Mouse (Mus musculus) heart, embryonic 16.5 days (tissue): ENCODE results near the gene Lmod2. TPM values are rescaled to one million over a fixed set of nuclear protein-coding genes. Genes with fewer than 3 reads are reported as not detected.
A peak's percentile ranks its signal among the peaks of the same experiment; 100 is the strongest.

Experiments
- ATAC-seq: fragments of 200-750 bp; cut with Nextera tagmentation; replicated peaks from 2 replicates; pipeline ENCODE4 v1.8.0; 2017; ENCODE audit warnings: moderate number of reproducible peaks; ENCODE audit not compliant: insufficient read depth, low FRiP score; ENCODE audit errors: extremely low read depth
- H3K27ac ChIP-seq: fragments of 300-500 bp; sonication (generic); 2 replicates; pipeline ENCODE4 v1.5.1; 2014; ENCODE audit warnings: mild to moderate bottlenecking, low read length, control low read depth, moderate library complexity
- H3K27me3 ChIP-seq: fragments of 300-500 bp; sonication (generic); 2 replicates; pipeline ENCODE4 v1.6.1; 2014; ENCODE audit warnings: low read length, mixed read lengths; ENCODE audit not compliant: control insufficient read depth, insufficient read depth
- H3K36me3 ChIP-seq: fragments of 300-500 bp; sonication (generic); 2 replicates; pipeline ENCODE4 v1.6.1; 2014; ENCODE audit not compliant: control insufficient read depth, insufficient read depth
- H3K4me1 ChIP-seq: fragments of 300-500 bp; sonication (generic); 2 replicates; pipeline ENCODE4 v1.6.1; 2014; ENCODE audit warnings: low read length, mixed read lengths; ENCODE audit not compliant: control insufficient read depth, insufficient read depth
- H3K4me2 ChIP-seq: fragments of 300-500 bp; sonication (generic); 2 replicates; pipeline ENCODE4 v1.6.1; 2014; ENCODE audit warnings: low read depth, mild to moderate bottlenecking, control low read depth, low read length
- H3K4me3 ChIP-seq: fragments of 300-500 bp; sonication (generic); 2 replicates; pipeline ENCODE4 v1.5.1; 2014; ENCODE audit warnings: mild to moderate bottlenecking, control low read depth, low read length
- H3K9ac ChIP-seq: fragments of 300-500 bp; sonication (generic); 2 replicates; pipeline ENCODE4 v1.6.1; 2014; ENCODE audit warnings: low read length, control low read depth
- H3K9me3 ChIP-seq: fragments of 300-500 bp; sonication (generic); replicated peaks from 2 replicates; pipeline ENCODE4 v1.6.1; 2016; ENCODE audit warnings: low read length; ENCODE audit not compliant: control insufficient read depth
- WGBS: fragments of 180-500 bp; shearing (Covaris S2); extraction: QIAGEN DNeasy Blood & Tissue Kit; methylation state at CpG from one replicate; pipeline ENCODE4 v1.1.7; 2014; 5-methylcytosine and 5-hydroxymethylcytosine counted together
- polyA plus RNA-seq: library from polyadenylated mRNA; unstranded; fragments of >200 nt; fragmentation: Nextera tagmentation; extraction: Ambion mirVana; gene quantifications from 2 replicates; pipeline ENCODE4 v1.2.1, GENCODE M21; 2015

The Lmod2 gene
- polyA plus RNA-seq, 1 experiment from 2014 or later = 52.6 TPM

GRCm38 (mm10) chr6:24606512-24606911, 8.9 kb downstream of the Lmod2 start:
- no peaks in the 10 kb centered on the region for H3K9me3 ChIP-seq

GRCm38 (mm10) chr6:24607531-24607930, 10.0 kb downstream of the Lmod2 start:
- Histone ChIP-seq H3K36me3 (peaks cover 27% of the 10 kb centered on the region), H3K27ac (no peak overlapping the region)

More at GRCm38 (mm10) chr6:24606512-24606911, 8.9 kb downstream of the Lmod2 start:
- no peak overlapping the region for H3K9ac ChIP-seq
- no peak overlapping the region for H3K4me3 ChIP-seq
- H3K36me3 ChIP-seq = peaks cover 27% of the 10 kb centered on the region
- no peak for ATAC-seq
- H3K27me3 ChIP-seq = no peaks in the 10 kb centered on the region
- no peak overlapping the region for H3K27ac ChIP-seq
- H3K4me2 ChIP-seq = no peak overlapping the region
- peaks cover 29% of the 10 kb centered on the region for H3K4me1 ChIP-seq
- 61% methylated on average over 10 of the region's 10 CpGs for WGBS

DNA sequence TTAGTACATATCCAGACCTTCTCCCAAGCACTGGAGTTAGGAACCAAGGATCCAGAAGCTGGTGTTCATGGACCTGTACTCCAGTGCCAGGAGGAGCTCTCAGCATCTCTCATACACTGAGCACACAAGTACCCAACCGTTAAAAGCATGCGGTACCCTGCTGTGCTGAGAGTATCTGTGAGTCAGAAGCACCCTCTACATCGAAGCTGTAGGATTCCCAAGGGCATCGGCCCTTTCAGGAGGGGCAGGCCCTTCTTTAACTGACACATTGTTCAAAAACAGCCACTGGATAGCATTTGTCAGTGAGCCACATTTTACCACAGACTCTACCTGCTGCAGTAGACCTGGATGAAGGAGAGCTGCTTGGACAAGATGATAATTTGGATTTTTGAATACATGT, 10.6 kb downstream of the Lmod2 start:
- Histone ChIP-seq H3K4me1 (peaks cover 27% of the 10 kb centered on the region), H3K9me3 (no peaks in the 10 kb centered on the region), H3K36me3 (peaks cover 25% of the 10 kb centered on the region), H3K4me3 (no peak overlapping the region), H3K9ac (no peak overlapping the region), H3K4me2 (no peak overlapping the region), H3K27ac (no peak overlapping the region), H3K27me3 (no peaks in the 10 kb centered on the region)
- no peak for ATAC-seq
- 42% methylated on average over 4 of the region's 4 CpGs for WGBS

More at GRCm38 (mm10) chr6:24607531-24607930, 10.0 kb downstream of the Lmod2 start:
- no peaks in the 10 kb centered on the region for H3K27me3 ChIP-seq
- H3K4me2 ChIP-seq = no peak overlapping the region
- no peak for ATAC-seq
- no peak overlapping the region for H3K4me3 ChIP-seq
- 68% methylated on average over 15 of the region's 15 CpGs for WGBS
- H3K4me1 ChIP-seq = peaks cover 26% of the 10 kb centered on the region
- H3K9me3 ChIP-seq = no peaks in the 10 kb centered on the region
- no peak overlapping the region; the same call in 1 of the 2 replicates for H3K9ac ChIP-seq

DNA sequence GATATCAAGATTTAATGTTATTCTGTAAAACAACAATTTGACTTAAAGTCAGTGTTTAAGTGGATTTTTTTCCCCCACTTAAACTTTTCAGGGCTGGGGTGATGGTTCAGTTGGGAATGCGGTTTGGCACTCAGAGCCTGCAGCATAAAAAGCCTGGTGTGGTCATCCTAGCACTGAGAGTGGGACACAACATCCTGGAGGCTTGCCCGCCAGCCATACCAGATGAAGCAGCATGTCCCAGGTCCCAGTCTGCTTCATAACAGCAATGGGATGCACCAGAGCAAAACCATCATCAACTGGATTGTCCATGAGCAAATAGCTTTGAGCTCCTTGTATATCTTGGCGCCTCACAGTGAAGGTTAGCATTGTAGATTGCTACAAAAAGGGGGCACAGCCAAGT, 11.1 kb downstream of the Lmod2 start:
- Histone ChIP-seq H3K9ac (no peak overlapping the region), H3K4me2 (no peak overlapping the region), H3K27ac (peak overlapping the region; percentile 18; the same call in 1 of the 2 replicates), H3K9me3 (no peaks in the 10 kb centered on the region), H3K36me3 (peaks cover 24% of the 10 kb centered on the region), H3K27me3 (no peaks in the 10 kb centered on the region), H3K4me3 (no peak overlapping the region), H3K4me1 (peaks cover 27% of the 10 kb centered on the region)
- ATAC-seq = no peak
- WGBS = 88% methylated on average over 3 of the region's 3 CpGs

GRCm38 (mm10) chr6:24609531-24609930, 12.0 kb downstream of the Lmod2 start:
- Histone ChIP-seq H3K27me3 (no peaks in the 10 kb centered on the region), H3K9ac (no peak overlapping the region), H3K4me2 (no peak overlapping the region), H3K9me3 (no peaks in the 10 kb centered on the region), H3K4me3 (no peak overlapping the region), H3K27ac (no peak overlapping the region), H3K36me3 (peaks cover 19% of the 10 kb centered on the region), H3K4me1 (peaks cover 27% of the 10 kb centered on the region)
- WGBS = 55% methylated on average over 4 of the region's 4 CpGs
- no peak for ATAC-seq

DNA sequence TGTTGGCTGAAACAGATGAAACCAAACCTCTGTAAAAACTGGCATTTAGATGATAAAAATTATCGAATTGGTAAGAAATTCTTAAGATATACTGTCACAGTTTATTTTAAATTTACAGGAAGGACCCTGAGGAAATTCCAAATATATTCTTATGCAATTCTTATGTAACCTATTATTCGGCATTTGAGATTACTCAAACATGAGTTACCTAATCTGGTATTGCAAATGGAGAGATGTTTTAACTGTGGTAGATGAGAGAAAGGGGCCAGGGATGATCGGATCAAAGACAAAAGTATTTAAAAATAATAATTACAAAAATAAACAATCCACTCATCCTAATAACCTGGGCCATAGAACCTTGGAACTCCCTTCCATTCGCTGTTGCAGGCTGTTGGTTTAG, 12.8 kb downstream of the Lmod2 start:
- Histone ChIP-seq H3K9me3 (no peaks in the 10 kb centered on the region), H3K9ac (no peak overlapping the region), H3K36me3 (peaks cover 23% of the 10 kb centered on the region), H3K4me2 (no peak overlapping the region), H3K27ac (no peak overlapping the region), H3K27me3 (no peaks in the 10 kb centered on the region), H3K4me1 (peaks cover 30% of the 10 kb centered on the region), H3K4me3 (no peak overlapping the region)
- no peak for ATAC-seq
- 87% methylated on average over 4 of the region's 4 CpGs for WGBS

DNA sequence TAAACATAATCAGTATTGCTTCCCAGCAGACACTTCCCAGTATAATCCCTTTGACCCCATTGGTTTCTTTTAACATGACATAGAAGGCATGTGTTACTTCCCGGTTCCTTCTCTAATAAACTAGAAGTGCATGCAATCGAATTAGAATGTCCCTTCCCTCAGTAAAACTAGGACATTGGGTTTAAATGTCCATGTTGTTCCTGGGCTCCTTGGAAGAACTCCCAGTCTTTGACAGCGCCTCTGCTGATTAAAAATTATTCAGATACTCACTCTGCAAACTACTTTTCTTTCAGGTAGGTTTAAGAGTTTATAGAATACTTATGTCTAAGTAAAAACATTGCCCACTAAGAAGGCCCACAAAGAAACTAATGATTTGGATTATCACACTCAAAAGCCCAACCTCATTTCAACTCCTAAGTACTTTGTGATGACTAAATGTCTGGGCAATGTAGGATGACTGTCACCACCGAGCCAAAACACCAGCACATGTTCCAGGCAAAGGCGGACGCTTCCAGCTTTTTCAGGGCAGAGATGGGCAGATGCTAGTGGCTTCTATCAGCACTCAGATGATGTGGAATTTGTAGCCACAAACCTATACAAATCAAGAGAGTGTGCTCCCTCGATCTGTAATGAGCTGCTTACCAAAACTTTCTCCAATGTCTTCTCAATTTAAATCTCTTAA, 14.7 kb downstream of the Lmod2 start:
- Histone ChIP-seq H3K27me3 (no peaks in the 10 kb centered on the region), H3K27ac (peak overlapping the region; percentile 56), H3K4me3 (no peak overlapping the region), H3K4me2 (no peak overlapping the region), H3K36me3 (peaks cover 30% of the 10 kb centered on the region), H3K4me1 (peaks cover 25% of the 10 kb centered on the region), H3K9ac (no peak overlapping the region), H3K9me3 (no peaks in the 10 kb centered on the region)
- 50% methylated on average over 7 of the region's 7 CpGs for WGBS
- ATAC-seq = no peak

DNA sequence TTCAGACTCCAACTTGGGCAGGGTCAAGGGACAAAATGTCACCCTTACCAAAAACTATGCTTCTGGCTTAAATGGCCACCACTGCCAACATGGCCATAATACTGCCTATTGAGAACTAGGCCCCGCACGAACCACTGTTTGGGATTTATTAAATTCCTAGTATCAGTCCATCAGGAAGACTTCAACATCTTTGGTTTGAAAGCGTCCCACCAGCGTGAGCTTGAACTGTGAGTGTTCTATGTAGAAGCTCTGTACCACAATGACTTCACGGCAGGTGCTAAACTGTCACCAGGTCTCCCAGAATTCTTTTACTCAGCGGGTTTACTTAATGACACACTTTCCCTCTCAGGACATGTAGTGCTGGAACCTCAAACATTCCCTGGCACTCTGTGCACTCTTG, 15.8 kb downstream of the Lmod2 start:
- 91% methylated on average over 6 of the region's 6 CpGs for WGBS
- no peaks in the 10 kb centered on the region for H3K27me3 ChIP-seq
- peaks cover 15% of the 10 kb centered on the region for H3K4me1 ChIP-seq
- H3K27ac ChIP-seq = no peak overlapping the region
- peaks cover 40% of the 10 kb centered on the region for H3K36me3 ChIP-seq
- no peak overlapping the region for H3K4me3 ChIP-seq
- no peak overlapping the region for H3K9ac ChIP-seq
- H3K9me3 ChIP-seq = no peaks in the 10 kb centered on the region
- no peak overlapping the region for H3K4me2 ChIP-seq
- ATAC-seq = no peak

DNA sequence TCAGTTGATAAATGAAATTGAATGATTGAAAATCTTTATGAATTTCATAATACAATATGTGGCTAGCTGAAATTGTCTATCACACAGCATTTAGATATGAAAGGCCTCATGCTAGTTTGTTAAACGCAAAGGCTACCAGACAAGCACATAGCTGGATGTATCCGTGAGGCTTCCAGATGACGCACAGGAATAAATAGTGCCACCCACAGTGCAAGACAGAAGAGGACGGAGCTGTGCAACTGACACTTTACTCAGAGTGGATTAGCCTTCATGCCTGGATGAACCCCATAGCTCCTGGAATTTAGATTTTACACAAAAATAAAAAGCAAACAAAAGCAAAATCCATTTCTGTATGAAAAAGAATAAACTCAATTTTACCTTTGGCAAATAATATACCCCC, 16.4 kb downstream of the Lmod2 start:
- Histone ChIP-seq H3K27ac (no peak overlapping the region), H3K4me2 (no peak overlapping the region), H3K27me3 (no peaks in the 10 kb centered on the region), H3K4me1 (peaks cover 15% of the 10 kb centered on the region), H3K4me3 (no peak overlapping the region), H3K36me3 (peaks cover 38% of the 10 kb centered on the region), H3K9me3 (no peaks in the 10 kb centered on the region), H3K9ac (no peak overlapping the region)
- WGBS = 82% methylated on average over 4 of the region's 4 CpGs
- ATAC-seq = no peak
